21 mouse cellular contexts compared by ENCODE assay signal in the genomic region with DNA sequence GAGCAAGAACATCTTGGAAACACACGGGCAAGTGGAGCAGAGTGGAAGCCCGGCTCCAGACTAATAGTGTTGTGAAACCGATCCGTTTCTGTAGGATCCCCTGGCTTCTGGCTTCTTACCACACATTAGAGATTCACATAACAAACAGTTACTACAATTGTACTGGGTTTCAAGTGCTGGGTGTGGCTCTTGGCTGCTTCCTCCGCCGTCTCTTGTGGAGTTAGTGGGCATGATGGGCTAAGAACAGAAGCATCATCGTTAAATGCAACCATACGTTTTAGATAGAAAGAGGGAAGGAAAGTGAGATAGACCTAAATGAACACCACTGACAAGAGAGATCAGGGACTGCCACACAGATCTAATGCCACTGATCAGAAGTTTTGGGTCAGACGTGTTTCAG.
"Had no signal": no experiment of that assay in that cellular context is flagged by ENCODE, and none has a peak within 500 bp of the region (broad histone marks: within the 10 kb centered on the region; RNA-seq: fewer than 3 reads in every experiment).

No protein-coding gene starts in this region.

- H3K27ac ChIP-seq: lung, embryonic 15.5 days; macrophage; midbrain, embryonic 13.5 days; midbrain, embryonic 15.5 days; neural tube, embryonic 13.5 days; neural tube, embryonic 15.5 days had no signal

- H3K9me3 ChIP-seq: lung, embryonic 15.5 days; megakaryocyte, embryonic 14.5 days; midbrain, embryonic 13.5 days; midbrain, embryonic 15.5 days; neural tube, embryonic 13.5 days; neural tube, embryonic 15.5 days had no signal

- H3K4me3 ChIP-seq: lung, embryonic 15.5 days; megakaryocyte, embryonic 14.5 days; midbrain, embryonic 13.5 days; midbrain, embryonic 15.5 days; neural tube, embryonic 13.5 days; neural tube, embryonic 15.5 days had no signal

- DNase-seq: liver, postnatal 0 days; lung, adult 2 months; lung, postnatal 14 days; lung, postnatal 36 days; retina, postnatal 1 day; right cerebral cortex, adult 18-20 months; right cerebral cortex, postnatal 25 days; right cerebral cortex, postnatal 4 days; spleen, adult 18-20 months; thymus, adult 18-20 months; thymus, postnatal 25 days; thymus, postnatal 4 days had no signal

- H3K36me3 ChIP-seq: lung, embryonic 15.5 days; midbrain, embryonic 13.5 days; midbrain, embryonic 15.5 days; neural tube, embryonic 13.5 days; neural tube, embryonic 15.5 days had no signal

- ATAC-seq: liver, postnatal 0 days; lung, postnatal 0 days; midbrain, embryonic 13.5 days; midbrain, embryonic 15.5 days had no signal

- H3K4me1 ChIP-seq: lung, embryonic 15.5 days; megakaryocyte, embryonic 14.5 days; midbrain, embryonic 13.5 days; midbrain, embryonic 15.5 days had no signal

- H3K27me3 ChIP-seq: lung, embryonic 15.5 days; megakaryocyte, embryonic 14.5 days; midbrain, embryonic 13.5 days; midbrain, embryonic 15.5 days; neural tube, embryonic 13.5 days; neural tube, embryonic 15.5 days had no signal

- H3K4me2 ChIP-seq: lung, embryonic 15.5 days; midbrain, embryonic 11.5 days; midbrain, embryonic 13.5 days; midbrain, embryonic 15.5 days; neural tube, embryonic 13.5 days; neural tube, embryonic 15.5 days had no signal

- H3K9ac ChIP-seq: liver, postnatal 0 days; lung, embryonic 15.5 days; midbrain, embryonic 13.5 days; midbrain, embryonic 15.5 days; neural tube, embryonic 13.5 days; neural tube, embryonic 15.5 days had no signal
